Mouse (Mus musculus) left cerebral cortex, adult 2 months (tissue): ENCODE results near the gene Ncbp1. TPM values are rescaled to one million over a fixed set of nuclear protein-coding genes. Genes with fewer than 3 reads are reported as not detected.
A peak's percentile ranks its signal among the peaks of the same experiment; 100 is the strongest.

Experiments used
- DNase-seq, 2 experiments: peaks; one replicate each; pipeline ENCODE4 v3.0.0; 2021 to 2022; ENCODE audit warnings: low spot score in 2 of 2, mixed read lengths in 1 of 2; ENCODE audit errors: extremely low spot score in 1 of 2
- H3K27ac ChIP-seq: fragments of 200-600 bp; 2 replicates; pipeline ENCODE4 v1.8.1; 2022
- H3K4me3 ChIP-seq: fragments of 200-600 bp; 2 replicates; pipeline ENCODE4 v1.8.1; 2022
- CTCF ChIP-seq: fragments of 200-600 bp; IDR thresholded peaks from 2 replicates; pipeline ENCODE4 v1.8.1; 2022; ENCODE audit warnings: antibody characterized with exemption, mild to moderate bottlenecking, moderate library complexity
- intact Hi-C: fragments of 180-260 bp; cut with DNase I; formaldehyde crosslinking; loops from one replicate; pipeline ENCODE4 v1.15.1; 2025
- total RNA-seq, 2 experiments: library from RNA; stranded (reverse); gene quantifications; 2 replicates each; pipeline ENCODE4 v1.2.3; 2021

Ncbp1 gene
- total RNA-seq, 2 experiments from 2014 or later: 47.4 to 49.5 TPM

- Histone ChIP-seq H3K4me3 (no peak overlapping the region), H3K27ac (no peak overlapping the region)
- no peak for TF ChIP-seq CTCF
- no peak for DNase-seq
- intact Hi-C loops: no loop called here
Observed at GRCm38 (mm10) chr4:46131791-46132190, 6.6 kb upstream of the Ncbp1 start.

GRCm38 (mm10) chr4:46137629-46138286 lies 655 bp upstream of the Ncbp1 start:
- H3K4me3 ChIP-seq: peak overlapping the region; percentile 90
- TF ChIP-seq CTCF: no peak
- H3K27ac ChIP-seq: peak overlapping the region; percentile 97
- DNase-seq: no peak
- intact Hi-C loops: no loop called here

GRCm38 (mm10) chr4:46144323-46144722 lies 5.9 kb downstream of the Ncbp1 start:
- intact Hi-C loops: no loop called here
- DNase-seq: no peak
- Histone ChIP-seq H3K4me3 (no peak overlapping the region), H3K27ac (no peak overlapping the region)
- peak; percentile 39 for TF ChIP-seq CTCF

- DNase-seq: no peak
- no peak overlapping the region for H3K27ac ChIP-seq
- intact Hi-C loops: no loop called here
- H3K4me3 ChIP-seq: no peak overlapping the region
- TF ChIP-seq CTCF: no peak
Observed at GRCm38 (mm10) chr4:46146881-46147280, 8.5 kb downstream of the Ncbp1 start.

- DNase-seq: no peak
- H3K27ac ChIP-seq: no peak overlapping the region
- intact Hi-C loops: no loop called here
- no peak for TF ChIP-seq CTCF
- no peak overlapping the region for H3K4me3 ChIP-seq
Observed at GRCm38 (mm10) chr4:46151903-46152544, 13.6 kb downstream of the Ncbp1 start.

GRCm38 (mm10) chr4:46164027-46164426 lies 25.6 kb downstream of the Ncbp1 start:
- intact Hi-C loops: no loop called here
- H3K27ac ChIP-seq: no peak overlapping the region
- no peak for TF ChIP-seq CTCF

GRCm38 (mm10) chr4:46165831-46166230 lies 27.4 kb downstream of the Ncbp1 start:
- H3K27ac ChIP-seq: no peak overlapping the region
- no peak for DNase-seq
- H3K4me3 ChIP-seq: no peak overlapping the region
- intact Hi-C loops: no loop called here
- no peak for TF ChIP-seq CTCF

More at GRCm38 (mm10) chr4:46164027-46164426, 25.6 kb downstream of the Ncbp1 start:
- no peak for DNase-seq
- no peak overlapping the region for H3K4me3 ChIP-seq

- TF ChIP-seq CTCF: no peak
- DNase-seq: no peak
- intact Hi-C loops: no loop called here
- no peak overlapping the region for H3K27ac ChIP-seq
- no peak overlapping the region for H3K4me3 ChIP-seq
Observed at GRCm38 (mm10) chr4:46171761-46172160, 33.3 kb downstream of the Ncbp1 start.

- DNase-seq: no peak
- H3K4me3 ChIP-seq: no peak overlapping the region
- peak; percentile 35 for TF ChIP-seq CTCF
- no peak overlapping the region for H3K27ac ChIP-seq
- intact Hi-C loops: no loop called here
Observed at GRCm38 (mm10) chr4:46176313-46176712, 37.9 kb downstream of the Ncbp1 start.

- Histone ChIP-seq H3K27ac (peak overlapping the region; percentile 15; the same call in 1 of the 2 replicates), H3K4me3 (no peak overlapping the region)
- intact Hi-C loops: no loop called here
- TF ChIP-seq CTCF: no peak
- DNase-seq: no peak
Observed at GRCm38 (mm10) chr4:46177018-46177417, 38.6 kb downstream of the Ncbp1 start.

- intact Hi-C loops: no loop called here
- DNase-seq: no peak
- TF ChIP-seq CTCF: no peak; the same call in 1 of the 2 replicates
- H3K4me3 ChIP-seq: no peak overlapping the region
- H3K27ac ChIP-seq: peak overlapping the region; percentile 15; the same call in 1 of the 2 replicates
Observed at GRCm38 (mm10) chr4:46177496-46177895, 39.1 kb downstream of the Ncbp1 start.

- DNase-seq: no peak
- Histone ChIP-seq H3K4me3 (no peak overlapping the region), H3K27ac (no peak overlapping the region)
- no peak for TF ChIP-seq CTCF
- intact Hi-C loops: no loop called here
Observed at GRCm38 (mm10) chr4:46181168-46181567, 42.8 kb downstream of the Ncbp1 start.

GRCm38 (mm10) chr4:46182181-46182580 lies 43.8 kb downstream of the Ncbp1 start:
- DNase-seq: no peak
- H3K27ac ChIP-seq: no peak overlapping the region
- intact Hi-C loops: no loop called here
- H3K4me3 ChIP-seq: no peak overlapping the region
- TF ChIP-seq CTCF: no peak
